Mouse (Mus musculus) myocyte (in vitro differentiated cells): ENCODE data around the gene Gm20388. TPM values are rescaled to one million over a fixed set of nuclear protein-coding genes. Genes with fewer than 3 reads are reported as not detected.
A peak's percentile ranks its signal among the peaks of the same experiment; 100 is the strongest.

Experiments
- H3K27me3 ChIP-seq: one replicate; pipeline ENCODE4 v1.6.1; 2011; ENCODE audit not compliant: control insufficient read depth, insufficient read depth, insufficient read length
- H3K36me3 ChIP-seq: one replicate; pipeline ENCODE4 v1.6.1; 2011; ENCODE audit not compliant: control insufficient read depth, insufficient read depth
- H3K4me2 ChIP-seq: one replicate; pipeline ENCODE4 v1.6.1; 2011; ENCODE audit warnings: low read depth, control low read depth
- H3K4me3 ChIP-seq: one replicate; pipeline ENCODE4 v1.5.1; 2011; ENCODE audit warnings: mild to moderate bottlenecking, control low read depth, moderate library complexity
- H3K79me2 ChIP-seq: one replicate; pipeline ENCODE4 v1.6.1; 2011; ENCODE audit not compliant: control insufficient read depth, insufficient read depth
- H3ac ChIP-seq: one replicate; pipeline ENCODE4 v1.6.1; 2011; ENCODE audit not compliant: control insufficient read depth, insufficient read length
- CEBPB ChIP-seq: IDR thresholded peaks from 2 replicates; pipeline ENCODE4 v1.6.1; 2011; ENCODE audit warnings: mild to moderate bottlenecking, moderate library complexity; ENCODE audit not compliant: poor library complexity, insufficient read depth, severe bottlenecking
- E2F4 ChIP-seq: IDR thresholded peaks from one replicate; pipeline ENCODE4 v1.6.1; 2011; ENCODE audit warnings: mild to moderate bottlenecking, control low read depth, moderate library complexity; ENCODE audit not compliant: insufficient read depth
- MAX ChIP-seq: IDR thresholded peaks from one replicate; pipeline ENCODE4 v1.6.1; 2011; ENCODE audit warnings: low read depth, mild to moderate bottlenecking, control low read depth
- MYOD1 ChIP-seq, 3 experiments: IDR thresholded peaks; one replicate each; pipeline ENCODE4 v1.6.1; 2011; ENCODE audit warnings: control low read depth in 2 of 3, low read depth in 2 of 3, mild to moderate bottlenecking in 2 of 3, moderate library complexity in 1 of 3; ENCODE audit not compliant: insufficient read length in 2 of 3, control insufficient read depth in 1 of 3
- MYOG ChIP-seq, 3 experiments: IDR thresholded peaks; one replicate each; pipeline ENCODE4 v1.6.1; 2011; ENCODE audit warnings: control low read depth in 2 of 3, low read depth in 2 of 3, mild to moderate bottlenecking in 2 of 3; ENCODE audit not compliant: insufficient read length in 2 of 3, control insufficient read depth in 1 of 3, insufficient read depth in 1 of 3
- POLR2A ChIP-seq: IDR thresholded peaks from one replicate; pipeline ENCODE4 v1.6.1; 2011; ENCODE audit warnings: low read depth, mild to moderate bottlenecking, control low read depth, moderate library complexity; ENCODE audit not compliant: insufficient read length
- POLR2AphosphoS2 ChIP-seq: IDR thresholded peaks from one replicate; pipeline ENCODE4 v1.6.1; 2011; ENCODE audit warnings: low read depth, control low read depth; ENCODE audit not compliant: insufficient read length
- REST ChIP-seq: IDR thresholded peaks from one replicate; pipeline ENCODE4 v1.6.1; 2011; ENCODE audit warnings: mild to moderate bottlenecking, control low read depth, moderate library complexity; ENCODE audit not compliant: insufficient read depth, insufficient read length
- SRF ChIP-seq: IDR thresholded peaks from one replicate; pipeline ENCODE4 v1.6.1; 2011; ENCODE audit warnings: low read depth; ENCODE audit not compliant: control insufficient read depth, insufficient read length
- TCF12 ChIP-seq: IDR thresholded peaks from one replicate; pipeline ENCODE4 v1.6.1; 2011; ENCODE audit warnings: mild to moderate bottlenecking, control low read depth; ENCODE audit not compliant: poor library complexity, insufficient read depth, severe bottlenecking
- TCF3 ChIP-seq: IDR thresholded peaks from one replicate; pipeline ENCODE4 v1.6.1; 2011; ENCODE audit warnings: low read depth, control low read depth; ENCODE audit not compliant: insufficient read length
- USF1 ChIP-seq: IDR thresholded peaks from one replicate; pipeline ENCODE4 v1.6.1; 2011; ENCODE audit warnings: low read depth, mild to moderate bottlenecking, control low read depth, moderate library complexity
- polyA plus RNA-seq: library from polyadenylated mRNA; unstranded; fragments of >200 nt; fragmentation: generic; extraction: Trizol; gene quantifications from one replicate; pipeline ENCODE4 v1.2.1, GENCODE M21; 2012; ENCODE audit warnings: missing spikeins

The Gm20388 gene
- polyA plus RNA-seq, 1 experiment, result 15.3 TPM

- Histone ChIP-seq H3K36me3 (no peaks in the 10 kb centered on the region), H3K4me2 (no peak overlapping the region), H3K4me3 (no peak overlapping the region), H3K79me2 (no peaks in the 10 kb centered on the region), H3K27me3 (peaks cover 9% of the 10 kb centered on the region), H3ac (no peak overlapping the region)
- TF ChIP-seq REST, result no peak
These were observed 253.4 kb downstream of the Gm20388 start for GRCm38 (mm10) chr8:120164026-120164425.

GRCm38 (mm10) chr8:120167136-120167535 lies 256.5 kb downstream of the Gm20388 start:
- Histone ChIP-seq H3K27me3 (peaks cover 16% of the 10 kb centered on the region), H3K4me2 (no peak overlapping the region)
- TF ChIP-seq TCF12 (no peak), TCF3 (no peak), USF1 (no peak), E2F4 (no peak), SRF (no peak), CEBPB (no peak), POLR2AphosphoS2 (no peak), MYOG (IDR thresholded peaks at IDR 0.05; ENCODE audit: control insufficient read depth in 1 of 3, insufficient read depth in 1 of 3, insufficient read length in 2 of 3, low read depth in 2 of 3) (no peak), MYOD1 (IDR thresholded peaks at IDR 0.05; ENCODE audit: control insufficient read depth in 1 of 3, insufficient read length in 2 of 3, low read depth in 2 of 3) (no peak), POLR2A (no peak), REST (no peak), MAX (no peak)

GRCm38 (mm10) chr8:120167821-120168220 lies 257.2 kb downstream of the Gm20388 start:
- H3K4me2 ChIP-seq, result no peak overlapping the region
- no peak for TF ChIP-seq MYOG (IDR thresholded peaks at IDR 0.05; ENCODE audit: control insufficient read depth in 1 of 3, insufficient read depth in 1 of 3, insufficient read length in 2 of 3, low read depth in 2 of 3)

More at GRCm38 (mm10) chr8:120167136-120167535, 256.5 kb downstream of the Gm20388 start:
- H3K36me3 ChIP-seq, result no peaks in the 10 kb centered on the region
- no peak overlapping the region for H3K4me3 ChIP-seq
- no peaks in the 10 kb centered on the region for H3K79me2 ChIP-seq
- no peak overlapping the region for H3ac ChIP-seq

GRCm38 (mm10) chr8:120169119-120169518 lies 258.5 kb downstream of the Gm20388 start:
- TF ChIP-seq SRF (no peak), CEBPB (no peak), POLR2A (no peak), POLR2AphosphoS2 (no peak), TCF12 (no peak), MYOG (IDR thresholded peaks at IDR 0.05; ENCODE audit: control insufficient read depth in 1 of 3, insufficient read depth in 1 of 3, insufficient read length in 2 of 3, low read depth in 2 of 3) (no peak), MAX (no peak), USF1 (no peak), REST (no peak), E2F4 (no peak), TCF3 (no peak), MYOD1 (IDR thresholded peaks at IDR 0.05; ENCODE audit: control insufficient read depth in 1 of 3, insufficient read length in 2 of 3, low read depth in 2 of 3) (no peak)
- H3K4me3 ChIP-seq, result no peak overlapping the region
- peaks cover 18% of the 10 kb centered on the region for H3K27me3 ChIP-seq
- no peak overlapping the region for H3K4me2 ChIP-seq
- H3ac ChIP-seq, result no peak overlapping the region
- no peaks in the 10 kb centered on the region for H3K36me3 ChIP-seq
- H3K79me2 ChIP-seq, result no peaks in the 10 kb centered on the region

More at GRCm38 (mm10) chr8:120167821-120168220, 257.2 kb downstream of the Gm20388 start:
- H3K27me3 ChIP-seq, result peaks cover 16% of the 10 kb centered on the region
- H3K4me3 ChIP-seq, result no peak overlapping the region
- H3ac ChIP-seq, result no peak overlapping the region
- no peaks in the 10 kb centered on the region for H3K36me3 ChIP-seq
- no peaks in the 10 kb centered on the region for H3K79me2 ChIP-seq

GRCm38 (mm10) chr8:120173195-120173594 lies 262.6 kb downstream of the Gm20388 start:
- Histone ChIP-seq H3K79me2 (no peaks in the 10 kb centered on the region), H3K4me2 (no peak overlapping the region), H3ac (no peak overlapping the region), H3K36me3 (no peaks in the 10 kb centered on the region), H3K27me3 (peaks cover 17% of the 10 kb centered on the region), H3K4me3 (no peak overlapping the region)
- no peak for TF ChIP-seq E2F4
- TF ChIP-seq TCF3, result no peak
- TF ChIP-seq MYOD1 (IDR thresholded peaks at IDR 0.05; ENCODE audit: control insufficient read depth in 1 of 3, insufficient read length in 2 of 3, low read depth in 2 of 3), result peak in 1 of 3 experiments; percentile 12
- TF ChIP-seq USF1, result no peak
- no peak for TF ChIP-seq TCF12

- TF ChIP-seq TCF3 (no peak), E2F4 (no peak), MYOD1 (IDR thresholded peaks at IDR 0.05; ENCODE audit: control insufficient read depth in 1 of 3, insufficient read length in 2 of 3, low read depth in 2 of 3) (peak in 2 of 3 experiments; percentile 68 to 77), MYOG (IDR thresholded peaks at IDR 0.05; ENCODE audit: control insufficient read depth in 1 of 3, insufficient read depth in 1 of 3, insufficient read length in 2 of 3, low read depth in 2 of 3) (peak in 1 of 3 experiments; percentile 55)
- Histone ChIP-seq H3K4me3 (no peak overlapping the region), H3K36me3 (no peaks in the 10 kb centered on the region), H3K4me2 (no peak overlapping the region), H3ac (no peak overlapping the region), H3K79me2 (no peaks in the 10 kb centered on the region), H3K27me3 (peaks cover 7% of the 10 kb centered on the region)
These were observed 264.0 kb downstream of the Gm20388 start for GRCm38 (mm10) chr8:120174606-120175005.
